Mouse (Mus musculus): ENCODE results near the gene Slc1a2.
A peak's percentile ranks its signal among the peaks of the same experiment; 100 is the strongest.

Gene Slc1a2

GRCm38 (mm10) chr2:102712678-102713628, 54.5 kb downstream of the Slc1a2 start:
- DNase-seq (ENCODE audit: low spot score in 2 of 2): no peak

GRCm38 (mm10) chr2:102714320-102714719, 55.9 kb downstream of the Slc1a2 start:
- DNase-seq (ENCODE audit: low spot score in 2 of 2): no peak

GRCm38 (mm10) chr2:102715754-102716153, 57.3 kb downstream of the Slc1a2 start:
- no peak for DNase-seq (ENCODE audit: low spot score in 2 of 2)

GRCm38 (mm10) chr2:102721859-102722258, 63.4 kb downstream of the Slc1a2 start:
- no peak for DNase-seq (ENCODE audit: low spot score in 2 of 2)

- DNase-seq (ENCODE audit: low spot score in 2 of 2): peak in 1 of 2 experiments; percentile 24
Observed at GRCm38 (mm10) chr2:102725054-102725453, 66.6 kb downstream of the Slc1a2 start.

GRCm38 (mm10) chr2:102730386-102730785, 71.9 kb downstream of the Slc1a2 start:
- DNase-seq (ENCODE audit: low spot score in 2 of 2): no peak

- DNase-seq (ENCODE audit: low spot score in 2 of 2): no peak
Observed at GRCm38 (mm10) chr2:102730788-102731187, 72.3 kb downstream of the Slc1a2 start.

- no peak for DNase-seq (ENCODE audit: low spot score in 2 of 2)
Observed at GRCm38 (mm10) chr2:102733128-102733527, 74.7 kb downstream of the Slc1a2 start.

- no peak for DNase-seq (ENCODE audit: low spot score in 2 of 2)
Observed at GRCm38 (mm10) chr2:102734055-102734454, 75.6 kb downstream of the Slc1a2 start.

- no peak for DNase-seq (ENCODE audit: low spot score in 2 of 2)
Observed at GRCm38 (mm10) chr2:102735031-102735430, 76.6 kb downstream of the Slc1a2 start.

GRCm38 (mm10) chr2:102735811-102736210, 77.4 kb downstream of the Slc1a2 start:
- DNase-seq (ENCODE audit: low spot score in 2 of 2): no peak

- no peak for DNase-seq (ENCODE audit: low spot score in 2 of 2)
Observed at GRCm38 (mm10) chr2:102736490-102736889, 78.0 kb downstream of the Slc1a2 start.

- DNase-seq (ENCODE audit: low spot score in 2 of 2): no peak
Observed at GRCm38 (mm10) chr2:102738852-102739251, 80.4 kb downstream of the Slc1a2 start.

GRCm38 (mm10) chr2:102742685-102743084, 84.2 kb downstream of the Slc1a2 start:
- DNase-seq (ENCODE audit: low spot score in 2 of 2): peak; percentile 28 to 68

- peak in 1 of 2 experiments; percentile 77 for DNase-seq (ENCODE audit: low spot score in 2 of 2)
Observed at GRCm38 (mm10) chr2:102743918-102744696, 85.6 kb downstream of the Slc1a2 start.

- DNase-seq (ENCODE audit: low spot score in 2 of 2): peak in 1 of 2 experiments; percentile 17
Observed at GRCm38 (mm10) chr2:102745259-102745906, 86.9 kb downstream of the Slc1a2 start.

GRCm38 (mm10) chr2:102747758-102748157, 89.3 kb downstream of the Slc1a2 start:
- DNase-seq (ENCODE audit: low spot score in 2 of 2): no peak

- no peak for DNase-seq (ENCODE audit: low spot score in 2 of 2)
Observed at GRCm38 (mm10) chr2:102749926-102750325, 91.5 kb downstream of the Slc1a2 start.

- no peak for DNase-seq (ENCODE audit: low spot score in 2 of 2)
Observed at GRCm38 (mm10) chr2:102751846-102752245, 93.4 kb downstream of the Slc1a2 start.

GRCm38 (mm10) chr2:102757241-102757860, 98.9 kb downstream of the Slc1a2 start:
- DNase-seq (ENCODE audit: low spot score in 2 of 2): no peak

- no peak for DNase-seq (ENCODE audit: low spot score in 2 of 2)
Observed at GRCm38 (mm10) chr2:102759479-102759878, 101.0 kb downstream of the Slc1a2 start.

Data from left cerebral cortex, adult 9 months (tissue).